Mouse (Mus musculus) forebrain, embryonic 14.5 days (tissue): ENCODE data around the gene Utp20. TPM values are rescaled to one million over a fixed set of nuclear protein-coding genes. Genes with fewer than 3 reads are reported as not detected.
A peak's percentile ranks its signal among the peaks of the same experiment; 100 is the strongest.

Experiments used
- ATAC-seq: fragments of 200-750 bp; cut with Nextera tagmentation; 2 replicates; pipeline ENCODE4 v1.8.0; 2017; ENCODE audit warnings: mild to moderate bottlenecking, moderate library complexity
- DNase-seq: peaks from one replicate; pipeline ENCODE4 v3.0.0-alpha.2; 2015; ENCODE audit warnings: low spot score
- H3K27ac ChIP-seq: fragments of 300-500 bp; sonication (generic); 2 replicates; pipeline ENCODE4 v1.5.1; 2014; ENCODE audit warnings: low read depth, mild to moderate bottlenecking, control low read depth, low read length, moderate library complexity
- H3K27me3 ChIP-seq: fragments of 300-500 bp; sonication (generic); replicated peaks from 2 replicates; pipeline ENCODE4 v1.6.1; 2014; ENCODE audit warnings: low read length, control low read depth, mixed read lengths; ENCODE audit not compliant: control insufficient read depth, insufficient read depth
- H3K36me3 ChIP-seq: fragments of 300-500 bp; sonication (generic); 2 replicates; pipeline ENCODE4 v1.6.1; 2014; ENCODE audit warnings: low read length, control low read depth; ENCODE audit not compliant: control insufficient read depth, insufficient read depth
- H3K4me1 ChIP-seq: fragments of 300-500 bp; sonication (generic); 2 replicates; pipeline ENCODE4 v1.6.1; 2014; ENCODE audit warnings: antibody characterized with exemption, low read length, control low read depth; ENCODE audit not compliant: control insufficient read depth, insufficient read depth
- H3K4me2 ChIP-seq: fragments of 300-500 bp; sonication (generic); 2 replicates; pipeline ENCODE4 v1.6.1; 2014; ENCODE audit warnings: mild to moderate bottlenecking, control low read depth, low read length
- H3K4me3 ChIP-seq: fragments of 300-500 bp; sonication (generic); 2 replicates; pipeline ENCODE4 v1.5.1; 2014; ENCODE audit warnings: low read depth, low read length, control low read depth
- H3K9ac ChIP-seq: fragments of 300-500 bp; sonication (generic); 2 replicates; pipeline ENCODE4 v1.6.1; 2014; ENCODE audit warnings: mild to moderate bottlenecking, low read length, control low read depth, moderate library complexity
- H3K9me3 ChIP-seq: fragments of 300-500 bp; sonication (generic); replicated peaks from 2 replicates; pipeline ENCODE4 v1.6.1; 2016; ENCODE audit warnings: low read length, control low read depth, mixed read lengths; ENCODE audit not compliant: control insufficient read depth
- WGBS: fragments of 180-500 bp; shearing (Covaris S2); extraction: QIAGEN DNeasy Blood & Tissue Kit; methylation state at CpG from one replicate; pipeline ENCODE4 v1.1.7; 2014; 5-methylcytosine and 5-hydroxymethylcytosine counted together
- polyA plus RNA-seq: library from polyadenylated mRNA; unstranded; fragments of >200 nt; fragmentation: Nextera tagmentation; extraction: Ambion mirVana; gene quantifications from 2 replicates; pipeline ENCODE4 v1.2.1, GENCODE M21; 2014

Gene Utp20
- polyA plus RNA-seq: 10.7 and 11.7 TPM in 2 replicates

GRCm38 (mm10) chr10:88826188-88826946 lies at the start of gene Utp20:
TSS of gene Utp20 (minus strand) at chr10:88826804.
- under 1% methylated on average over 44 of the region's 44 CpGs for WGBS
- peak within 1 kb of the TSS; percentile 62 for H3K9ac ChIP-seq
- H3K36me3 ChIP-seq: peaks cover 24% of the 10 kb centered on the region
- DNase-seq (peak; percentile 94), ATAC-seq (peak; percentile 100)
- peaks cover 11% of the 10 kb centered on the region for H3K4me1 ChIP-seq
- H3K27me3 ChIP-seq: no peaks in the 10 kb centered on the region
- H3K9me3 ChIP-seq: no peaks in the 10 kb centered on the region
- H3K4me3 ChIP-seq: peak within 1 kb of the TSS; percentile 63
- H3K27ac ChIP-seq: no peak within 1 kb of the TSS
- H3K4me2 ChIP-seq: peak within 1 kb of the TSS; percentile 80

DNA sequence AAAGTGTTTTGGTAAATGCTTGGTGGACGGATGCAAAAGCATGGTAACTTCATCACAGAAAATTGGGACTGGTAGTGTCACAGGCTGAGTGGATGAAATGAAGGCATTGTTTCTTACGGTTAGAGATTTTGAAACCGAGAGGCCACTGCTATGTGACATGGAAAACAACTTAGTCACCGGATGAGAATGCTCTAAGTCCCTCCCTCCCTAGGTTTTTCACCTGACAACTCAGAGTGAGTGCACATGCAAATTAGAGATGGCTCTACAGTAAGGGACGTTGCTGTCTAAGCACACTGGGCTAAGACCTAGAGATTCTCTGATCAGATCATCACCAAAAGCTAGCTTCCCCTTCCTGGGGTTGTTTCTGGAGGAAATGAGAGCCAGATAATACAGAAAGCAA lies 48.3 kb upstream of the Utp20 start:
- Histone ChIP-seq H3K4me1 (no peaks in the 10 kb centered on the region), H3K27ac (no peak overlapping the region), H3K4me3 (no peak overlapping the region), H3K4me2 (no peak overlapping the region), H3K36me3 (no peaks in the 10 kb centered on the region), H3K9ac (no peak overlapping the region), H3K9me3 (no peaks in the 10 kb centered on the region), H3K27me3 (no peaks in the 10 kb centered on the region)
- no peak for ATAC-seq
- no peak for DNase-seq
- WGBS: 67% methylated on average over 5 of the region's 5 CpGs

DNA sequence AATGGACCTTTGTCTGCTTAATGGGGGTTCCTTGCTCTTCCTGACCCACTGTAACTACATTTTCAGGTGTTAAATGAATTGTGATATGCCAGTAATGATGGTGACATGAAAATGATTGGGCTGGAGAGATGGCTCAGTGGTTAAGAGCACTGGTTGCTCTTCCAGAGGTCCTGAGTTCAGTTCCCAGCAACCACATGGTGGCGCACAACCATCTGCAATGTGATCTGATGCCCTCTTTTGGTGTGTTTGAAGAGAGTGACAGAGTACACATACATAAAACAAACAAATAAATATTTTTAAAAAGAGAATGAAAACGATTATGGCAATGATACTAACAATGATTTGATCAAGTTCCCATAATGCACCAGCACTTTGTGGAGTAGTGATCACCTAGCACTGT lies 39.4 kb upstream of the Utp20 start:
- no peak for ATAC-seq
- no peaks in the 10 kb centered on the region for H3K9me3 ChIP-seq
- no peak overlapping the region for H3K4me3 ChIP-seq
- H3K27me3 ChIP-seq: no peaks in the 10 kb centered on the region
- no peak overlapping the region for H3K4me2 ChIP-seq
- no peaks in the 10 kb centered on the region for H3K4me1 ChIP-seq
- H3K27ac ChIP-seq: no peak overlapping the region
- H3K9ac ChIP-seq: no peak overlapping the region
- DNase-seq: no peak
- no peaks in the 10 kb centered on the region for H3K36me3 ChIP-seq
- whole genome bisulfite sequencing: 62% methylated on average over 2 of the region's 2 CpGs

DNA sequence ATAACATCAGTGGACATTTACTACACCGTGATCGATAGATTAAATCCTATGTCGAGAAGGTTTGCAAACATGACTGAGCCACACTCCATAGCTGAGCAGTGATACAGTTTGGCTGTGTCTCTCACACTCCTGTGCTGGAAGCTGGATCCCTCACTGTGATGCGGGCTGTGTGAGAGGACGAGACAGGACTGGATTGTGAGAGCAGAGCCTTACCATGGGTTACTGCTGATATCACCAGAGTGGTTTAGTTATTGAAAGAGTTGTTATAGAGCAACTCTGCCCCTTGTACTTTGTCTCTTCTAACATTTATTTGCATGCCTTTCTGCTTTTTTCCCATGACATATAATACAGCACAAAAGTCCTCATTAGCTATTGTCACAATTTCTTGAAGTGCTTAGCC lies 35.7 kb upstream of the Utp20 start:
- WGBS: 92% methylated on average over 5 of the region's 5 CpGs
- Histone ChIP-seq H3K9me3 (no peaks in the 10 kb centered on the region; the same call in 1 of the 2 replicates), H3K9ac (no peak overlapping the region), H3K4me1 (no peaks in the 10 kb centered on the region), H3K36me3 (no peaks in the 10 kb centered on the region), H3K27ac (no peak overlapping the region), H3K4me3 (no peak overlapping the region), H3K27me3 (no peaks in the 10 kb centered on the region), H3K4me2 (no peak overlapping the region)
- no peak for DNase-seq
- ATAC-seq: no peak

DNA sequence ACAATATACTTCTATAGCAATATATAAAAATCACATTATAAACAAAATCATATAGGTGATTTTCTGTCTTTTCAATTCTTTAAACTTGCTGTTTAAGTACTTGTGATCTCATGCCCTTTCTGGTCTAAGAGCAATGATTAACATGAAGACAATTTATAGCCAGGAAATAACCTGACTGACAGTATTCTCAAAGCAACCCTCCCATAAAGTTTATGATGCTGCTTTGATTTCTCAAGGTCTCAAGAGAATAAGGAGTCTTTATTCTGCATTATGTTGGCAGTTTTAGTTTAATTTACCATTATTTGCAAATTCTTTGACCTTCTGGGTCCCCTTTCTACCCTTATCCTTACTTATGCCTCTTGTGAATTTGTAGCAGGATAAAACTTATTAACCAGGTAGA lies 34.8 kb upstream of the Utp20 start:
- Histone ChIP-seq H3K36me3 (no peaks in the 10 kb centered on the region), H3K4me1 (no peaks in the 10 kb centered on the region), H3K9ac (no peak overlapping the region), H3K27ac (no peak overlapping the region), H3K4me2 (no peak overlapping the region), H3K9me3 (no peaks in the 10 kb centered on the region; the same call in 1 of the 2 replicates), H3K4me3 (no peak overlapping the region), H3K27me3 (no peaks in the 10 kb centered on the region)
- no peak for ATAC-seq
- no peak for DNase-seq

DNA sequence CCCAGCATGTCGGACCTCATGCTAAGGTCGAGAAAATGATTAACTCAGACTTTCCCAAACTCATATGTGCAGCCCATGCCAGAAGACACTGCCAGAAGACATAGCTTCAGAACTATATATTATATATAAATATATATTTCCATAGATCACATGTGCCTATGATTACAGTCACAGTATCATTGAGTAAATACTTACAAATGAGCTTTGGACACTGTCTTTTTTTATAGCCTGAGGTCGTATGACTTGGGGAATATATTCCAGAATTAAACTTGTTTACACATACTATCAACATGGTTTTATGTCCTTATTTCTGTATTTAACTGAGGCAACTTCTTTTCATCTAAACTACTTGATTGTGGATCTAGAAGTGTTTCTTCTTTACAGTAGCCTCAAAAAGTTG lies 34.3 kb upstream of the Utp20 start:
- Histone ChIP-seq H3K36me3 (no peaks in the 10 kb centered on the region), H3K9me3 (no peaks in the 10 kb centered on the region; the same call in 1 of the 2 replicates), H3K4me1 (no peaks in the 10 kb centered on the region), H3K9ac (no peak overlapping the region), H3K27ac (no peak overlapping the region), H3K4me3 (no peak overlapping the region), H3K27me3 (no peaks in the 10 kb centered on the region), H3K4me2 (no peak overlapping the region)
- ATAC-seq: no peak
- WGBS: 80% methylated on average over 3 of the region's 3 CpGs
- DNase-seq: no peak

GRCm38 (mm10) chr10:88853326-88853725 lies 26.7 kb upstream of the Utp20 start:
- ATAC-seq (no peak), DNase-seq (no peak)
- Histone ChIP-seq H3K36me3 (no peaks in the 10 kb centered on the region), H3K27me3 (no peaks in the 10 kb centered on the region), H3K9me3 (no peaks in the 10 kb centered on the region; the same call in 1 of the 2 replicates), H3K27ac (no peak overlapping the region), H3K4me1 (no peaks in the 10 kb centered on the region), H3K9ac (no peak overlapping the region), H3K4me3 (no peak overlapping the region), H3K4me2 (no peak overlapping the region)
- WGBS: 88% methylated on average over 7 of the region's 7 CpGs

- DNase-seq: no peak
- no peak overlapping the region for H3K9ac ChIP-seq
- no peaks in the 10 kb centered on the region for H3K36me3 ChIP-seq
- H3K27ac ChIP-seq: no peak overlapping the region
- no peak overlapping the region for H3K4me2 ChIP-seq
- 86% methylated on average over 4 of the region's 4 CpGs for WGBS
- H3K27me3 ChIP-seq: no peaks in the 10 kb centered on the region
- H3K9me3 ChIP-seq: no peaks in the 10 kb centered on the region
- no peak overlapping the region for H3K4me3 ChIP-seq
- ATAC-seq: no peak
- H3K4me1 ChIP-seq: no peaks in the 10 kb centered on the region
Measured at GRCm38 (mm10) chr10:88849976-88850375, 23.4 kb upstream of the Utp20 start.

DNA sequence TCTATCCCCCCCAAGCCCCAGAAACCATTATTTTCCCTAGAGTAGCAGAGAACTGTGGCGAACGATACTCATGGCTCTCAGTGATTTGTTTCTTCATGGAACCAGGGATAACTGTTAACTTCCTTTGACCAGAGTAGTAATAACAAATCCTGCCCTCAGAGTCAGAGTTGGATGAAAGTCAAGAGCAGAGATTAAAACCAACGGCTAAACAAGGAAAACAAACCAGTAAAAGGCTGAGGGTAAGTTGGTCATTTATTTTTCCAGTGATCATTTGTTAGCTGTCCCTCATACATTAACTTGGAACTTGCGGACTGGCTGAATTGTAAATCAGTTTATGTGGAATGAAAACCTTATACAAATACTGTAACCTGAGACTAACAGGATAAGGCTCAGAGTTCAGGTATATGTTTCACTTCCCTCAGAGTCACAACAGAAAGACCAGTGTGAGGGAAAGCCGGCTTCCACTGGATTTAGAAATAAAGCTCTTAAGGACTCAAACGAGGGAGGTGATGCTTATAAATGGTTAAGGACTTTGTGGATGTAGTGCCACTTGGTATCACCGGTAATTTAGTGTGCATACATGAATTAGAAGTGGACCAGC lies 22.4 kb upstream of the Utp20 start:
- Histone ChIP-seq H3K4me1 (no peaks in the 10 kb centered on the region), H3K9me3 (no peaks in the 10 kb centered on the region), H3K4me2 (no peak overlapping the region), H3K4me3 (no peak overlapping the region), H3K36me3 (no peaks in the 10 kb centered on the region), H3K27me3 (no peaks in the 10 kb centered on the region), H3K27ac (no peak overlapping the region), H3K9ac (no peak overlapping the region)
- ATAC-seq: no peak
- 86% methylated on average over 7 of the region's 7 CpGs for WGBS
- DNase-seq: no peak
